ENCODE assay signal across 31 mouse cellular contexts in the genomic region with DNA sequence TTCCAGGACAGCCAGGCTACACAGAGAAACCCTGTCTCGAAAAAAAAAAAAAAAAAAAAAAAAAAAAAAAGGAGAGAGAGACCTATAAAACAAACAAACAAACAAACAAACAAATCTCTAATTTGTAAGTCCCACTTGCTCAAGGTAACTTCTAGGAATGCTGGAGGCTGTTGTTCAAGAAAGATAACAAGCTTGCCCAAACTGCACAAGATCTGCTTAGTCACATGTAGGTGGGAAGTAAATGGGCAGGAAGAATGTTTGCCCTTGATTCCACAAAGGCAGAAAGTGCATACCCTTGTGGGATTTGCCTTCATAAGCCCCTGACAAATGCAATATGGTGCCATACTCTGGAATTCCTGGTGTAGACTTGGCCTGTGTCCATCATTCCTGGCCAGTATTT. TPM values are rescaled to one million over a fixed set of nuclear protein-coding genes. Genes with fewer than 3 reads are reported as not detected.
DNase-seq lines count a peak whose midpoint lies in the region; ATAC-seq lines count a peak whose summit lies in the region.
"Had no signal": no experiment of that assay in that cellular context is flagged by ENCODE, and none has a peak within 500 bp of the region (broad histone marks: within the 10 kb centered on the region; RNA-seq: fewer than 3 reads in every experiment).

No protein-coding gene starts in this region.

- peaks cover 34% of the 10 kb centered on the region for H3K36me3 ChIP-seq in erythroblast, embryonic 14.5 days (ENCODE audit: control insufficient read depth)
- peaks cover 13% of the 10 kb centered on the region for H3K36me3 ChIP-seq in liver, embryonic 15.5 days (replicated peaks)
- H3K36me3 ChIP-seq: hindbrain, embryonic 10.5 days; limb, embryonic 13.5 days; neural tube, embryonic 15.5 days had no signal

- H3K4me3 ChIP-seq in erythroblast, embryonic 14.5 days (replicated peaks), result peak overlapping the region; percentile 98
- no peak overlapping the region for H3K4me3 ChIP-seq in liver, embryonic 15.5 days (replicated peaks)

- no peak for ATAC-seq in liver, embryonic 15.5 days (ENCODE audit: insufficient read depth)

- peak overlapping the region; percentile 50 for H3K4me2 ChIP-seq in liver, embryonic 15.5 days

- peaks cover 62% of the 10 kb centered on the region for H3K4me1 ChIP-seq in erythroblast, embryonic 14.5 days (ENCODE audit: control insufficient read depth)
- H3K4me1 ChIP-seq in liver, embryonic 15.5 days (replicated peaks), result peaks cover 50% of the 10 kb centered on the region

- DNase-seq in 416B (ENCODE audit: low read depth), result peak; percentile 28
- DNase-seq in Muller cell, postnatal 12 days (ENCODE audit: inconsistent ontology term), result peak; percentile 48
- DNase-seq in gastrocnemius, adult 18-20 months (ENCODE audit: low spot score), result no peak
- DNase-seq in frontal cortex, adult 2 months (ENCODE audit: extremely low spot score in 1 of 2, low spot score in 1 of 2), result no peak
- DNase-seq in kidney, postnatal 25 days, result no peak
- DNase-seq in right cerebral cortex, postnatal 36 days (ENCODE audit: low spot score in 2 of 2), result no peak
- DNase-seq: adrenal gland, adult 2 months; B cell, adult 2 months; cerebellum, postnatal 10 days; gastrocnemius, postnatal 25 days; heart, adult 18-20 months; heart, postnatal 10 days; kidney, postnatal 36 days; lung, embryonic 14.5 days; right cerebral cortex, adult 18-20 months had no signal

- WGBS in liver, embryonic 15.5 days (ENCODE audit: insufficient replicate concordance), result 43% methylated on average over 1 of the region's 1 CpGs

- no peak overlapping the region for H3K9ac ChIP-seq in liver, embryonic 15.5 days

- H3K9me3 ChIP-seq in erythroblast, embryonic 14.5 days (ENCODE audit: control insufficient read depth, low read length), result no peaks in the 10 kb centered on the region
- no peaks in the 10 kb centered on the region for H3K9me3 ChIP-seq in liver, embryonic 15.5 days (replicated peaks)
- H3K9me3 ChIP-seq: forebrain, embryonic 13.5 days; heart, embryonic 12.5 days; hindbrain, embryonic 10.5 days; limb, embryonic 13.5 days; neural tube, embryonic 15.5 days had no signal

- H3K27ac ChIP-seq in liver, embryonic 15.5 days (replicated peaks), result peak overlapping the region; percentile 86
- H3K27ac ChIP-seq: forebrain, embryonic 13.5 days; neural tube, embryonic 15.5 days had no signal

- no peaks in the 10 kb centered on the region for H3K27me3 ChIP-seq in erythroblast, embryonic 14.5 days (ENCODE audit: control insufficient read depth)
- no peaks in the 10 kb centered on the region for H3K27me3 ChIP-seq in liver, embryonic 15.5 days
- H3K27me3 ChIP-seq: forebrain, embryonic 13.5 days; heart, embryonic 12.5 days; limb, embryonic 13.5 days; neural tube, embryonic 15.5 days had no signal

RNA-seq across cellular contexts. Expression of gene Vrk2, which starts 0.7 kb away (rescaled TPM):
- polyA plus RNA-seq in erythroblast, embryonic 14.5 days (2012), result 5.8 and 7.4 TPM in 2 replicates
- polyA plus RNA-seq in liver, embryonic 15.5 days (2015; fragmentation: Nextera tagmentation; extraction: Ambion mirVana), result 22.6 and 23.8 TPM in 2 replicates
- total RNA-seq in gastrocnemius, adult 18-20 months (2021), result 1 to 10 TPM; 7.0 to 7.4 TPM
- 2.1 TPM in 2 replicates for polyA plus RNA-seq in frontal cortex, adult 2 months (2012; rRNA removed)

RNA-seq across cellular contexts. Expression of gene Gm6899, which starts 1.4 kb away (rescaled TPM):
- polyA plus RNA-seq in erythroblast, embryonic 14.5 days (2012), result not detected in 2 replicates
- 0.23 TPM in 1 of 2 replicates, not detected in the other for polyA plus RNA-seq in liver, embryonic 15.5 days (2015; fragmentation: Nextera tagmentation; extraction: Ambion mirVana)
- total RNA-seq in gastrocnemius, adult 18-20 months (2021), result not detected
- not detected in 2 replicates for polyA plus RNA-seq in frontal cortex, adult 2 months (2012; rRNA removed)
- total RNA-seq: adrenal gland, adult 2 months; gastrocnemius, postnatal 25 days; heart, adult 18-20 months; heart, postnatal 10 days; layer of hippocampus, adult 8-10 months; left cerebral cortex, adult 18-20 months; left cerebral cortex, postnatal 25 days; midbrain, postnatal 0 days had no signal
- polyA plus RNA-seq: adrenal gland, adult 2 months; embryonic facial prominence, embryonic 11.5 days; forebrain, embryonic 13.5 days; heart, embryonic 12.5 days; hindbrain, embryonic 10.5 days; hindbrain, embryonic 16.5 days; intestine, embryonic 16.5 days; kidney, embryonic 14.5 days; limb, embryonic 13.5 days; lung, embryonic 14.5 days; midbrain, embryonic 11.5 days; midbrain, postnatal 0 days; neural tube, embryonic 15.5 days had no signal

Comparison
In these comparisons a context has a peak if more than half of its experiments do, and no peak if none do; other contexts are left out.
1. DNase-seq: peak in 416B (single experiment) and Muller cell, postnatal 12 days (single experiment); none in gastrocnemius, adult 18-20 months (single experiment), frontal cortex, adult 2 months (0 of 2), kidney, postnatal 25 days (0 of 2) and right cerebral cortex, postnatal 36 days (0 of 2).